Mouse (Mus musculus) adrenal gland (tissue): ENCODE results near the gene Sertad1.

Source experiments
- intact Hi-C: fragments of 180-260 bp; cut with DNase I; formaldehyde crosslinking; loops from one replicate; pipeline ENCODE4 v1.15.1; 2025
- long read RNA-seq, 2 experiments: library from polyadenylated mRNA; unstranded; transcript quantifications; one replicate each; pipeline ENCODE4 v2.0.0; 2020; ENCODE audit warnings: borderline replicate concordance in 1 of 2; ENCODE audit not compliant: insufficient replicate concordance in 1 of 2

Sertad1 gene
- long read RNA-seq, experiment 1, transcript Sertad1-201 (2 exons, 1,233 nt): major isoform, 15 of 16 reads
- long read RNA-seq, experiment 1, partial matches to known transcripts: 0 of 16 reads
- long read RNA-seq, experiment 1, other reads (novel, unspliced or antisense): 0 of 16 reads
- long read RNA-seq, experiment 2, transcript Sertad1-201 (2 exons, 1,233 nt): major isoform, 30 of 33 reads
- long read RNA-seq, experiment 2, partial matches to known transcripts: 0 of 33 reads
- long read RNA-seq, experiment 2, other reads (novel, unspliced or antisense): 1 of 33 reads

DNA sequence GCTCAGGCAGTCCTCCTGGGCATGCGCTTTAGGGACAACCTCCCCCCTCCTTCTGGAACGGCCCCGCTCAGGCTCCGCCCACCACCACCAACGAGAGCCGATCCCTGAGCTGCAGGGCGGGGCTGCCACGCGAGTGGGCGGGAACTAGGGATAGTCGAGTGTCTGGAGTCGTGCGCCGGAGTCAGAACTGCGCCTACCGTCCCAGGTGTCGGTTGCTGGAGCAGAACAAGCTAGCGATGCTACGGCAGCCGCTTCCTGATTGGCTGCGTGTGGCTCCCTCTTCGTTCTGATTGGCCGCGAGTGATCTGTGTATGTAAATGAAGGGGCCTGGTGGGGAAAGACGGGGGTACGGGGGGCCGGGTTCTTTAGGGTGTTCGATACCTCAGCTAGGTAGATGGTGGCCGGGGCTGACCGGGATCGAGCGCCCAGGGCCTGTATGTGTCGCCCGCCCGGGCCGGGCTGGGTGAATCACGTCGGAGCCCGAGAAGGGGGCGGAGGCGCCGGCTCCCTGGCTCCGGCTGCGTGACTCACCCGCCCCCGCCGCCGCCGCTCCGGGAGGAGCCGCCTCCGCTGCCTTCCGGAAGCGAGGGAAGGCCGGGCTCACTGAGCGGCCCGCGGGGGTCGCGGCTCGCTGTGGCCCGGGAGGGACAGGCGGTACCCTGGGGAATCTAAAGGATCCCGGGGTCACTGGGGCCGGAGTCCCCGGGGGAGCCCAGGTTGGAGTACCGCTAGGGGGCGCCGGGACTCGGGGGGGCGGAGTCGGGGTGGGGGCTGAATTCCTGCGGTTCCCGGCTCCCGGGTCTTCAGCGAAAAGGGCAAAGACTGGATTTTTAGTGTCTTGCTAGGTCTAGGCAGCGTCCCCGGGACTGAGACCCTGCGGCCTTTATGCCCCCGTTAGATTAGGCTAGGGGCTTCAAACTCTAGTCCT lies at the start of gene Sertad1:
Gene Sertad1, plus strand, starts transcription at position 141 of the 928 bp plus-strand sequence.
- intact Hi-C loops: no loop called here

DNA sequence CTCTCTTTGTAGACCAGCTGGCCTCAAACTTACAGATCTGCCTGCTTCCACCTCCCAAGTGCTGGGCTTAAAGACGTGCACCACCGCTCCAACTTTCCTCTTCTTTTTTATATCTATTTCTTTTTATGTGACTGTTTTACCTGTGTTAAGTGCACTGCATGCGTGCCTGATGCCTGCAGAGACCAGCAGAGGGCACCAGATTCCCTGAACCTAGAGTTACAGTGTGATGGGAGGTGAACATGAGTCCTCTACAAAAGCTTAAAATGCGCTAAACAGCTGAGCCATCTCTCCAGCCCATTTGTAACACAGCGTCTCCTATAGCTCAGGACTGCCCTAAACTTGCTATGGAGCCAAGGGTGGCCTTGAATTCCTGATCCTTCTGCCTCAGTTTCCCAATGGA lies 49.2 kb upstream of the Sertad1 start:
- intact Hi-C loops: no loop called here

DNA sequence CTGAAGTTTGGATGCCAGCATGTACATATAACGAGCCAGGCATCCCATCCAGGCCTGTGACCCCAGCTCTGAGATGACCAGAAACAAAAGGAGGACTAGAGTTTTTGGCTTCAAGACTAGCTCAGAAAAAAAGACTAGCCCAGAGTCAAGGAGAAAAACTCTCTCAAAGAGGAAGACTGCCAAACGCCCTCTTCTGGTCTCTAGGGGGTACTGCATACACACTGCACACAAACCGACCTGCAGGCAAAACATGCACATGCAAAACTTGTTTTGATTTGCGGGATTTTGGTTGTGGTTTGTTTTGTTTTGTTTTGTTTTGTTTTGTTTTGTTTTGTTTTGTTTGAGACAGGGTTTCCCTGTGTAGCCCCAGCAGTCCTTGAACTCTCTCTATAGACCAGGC lies 46.7 kb upstream of the Sertad1 start:
- intact Hi-C loops: no loop called here

DNA sequence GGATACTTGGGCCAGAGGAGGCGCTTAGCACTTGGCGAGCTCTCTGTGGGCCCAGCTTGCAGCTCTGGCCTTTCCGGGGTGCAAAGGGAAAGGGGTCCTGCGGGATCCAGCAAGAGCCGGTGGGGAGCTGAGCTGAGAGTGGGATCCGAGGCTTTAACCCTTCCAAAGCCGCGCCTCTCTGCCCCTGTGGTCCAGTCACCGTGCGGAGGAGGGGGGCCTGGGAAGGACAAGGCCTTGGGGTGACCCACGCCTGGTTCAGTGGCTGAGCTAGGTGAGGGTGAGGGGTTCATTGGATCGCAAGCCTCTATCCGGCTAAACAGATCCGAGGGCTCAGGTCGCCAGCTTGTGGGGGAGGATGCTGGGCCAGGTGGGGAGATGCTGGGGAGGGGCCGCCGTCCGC lies 40.7 kb upstream of the Sertad1 start:
- intact Hi-C loops: no loop called here

DNA sequence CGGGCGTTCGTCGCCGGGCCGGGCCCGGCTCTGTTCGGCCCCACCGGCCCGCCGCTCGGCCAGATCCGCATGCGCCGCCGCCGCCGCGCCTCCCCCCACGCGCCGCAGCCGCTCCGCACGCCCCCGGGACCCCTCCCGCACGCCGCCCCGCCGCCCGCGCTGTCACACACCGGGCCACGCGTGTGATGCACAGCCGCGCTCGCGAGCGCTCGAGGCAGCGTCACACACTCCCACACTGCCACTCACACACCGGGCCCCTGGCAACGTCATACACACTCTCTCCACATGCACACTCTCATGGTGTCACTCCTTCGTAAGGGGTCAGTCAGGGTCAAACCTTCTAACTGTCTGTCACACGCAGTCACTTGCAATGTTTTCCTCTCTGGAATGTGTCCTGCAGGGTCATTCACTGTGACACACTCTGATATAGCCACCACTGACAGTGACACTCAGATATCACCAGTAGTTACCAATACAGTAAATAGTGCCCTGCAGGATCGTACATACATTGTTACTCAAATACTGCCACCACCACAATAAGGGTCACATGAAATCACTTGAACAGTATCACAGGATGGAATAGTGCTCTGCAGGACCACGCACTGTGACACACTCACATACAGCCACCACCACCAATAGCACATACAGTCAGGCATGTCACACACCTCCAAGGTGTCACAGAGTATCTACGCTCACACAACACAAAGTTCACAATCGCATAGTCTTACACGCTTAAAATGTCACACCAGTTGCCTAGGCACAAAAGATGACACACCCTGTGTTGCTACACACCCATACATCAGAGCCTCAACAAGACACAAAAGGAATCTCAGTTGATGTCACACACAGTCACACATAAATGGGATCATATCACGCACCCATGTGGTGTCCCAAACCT lies 39.9 kb upstream of the Sertad1 start:
- intact Hi-C loops: no loop called here

DNA sequence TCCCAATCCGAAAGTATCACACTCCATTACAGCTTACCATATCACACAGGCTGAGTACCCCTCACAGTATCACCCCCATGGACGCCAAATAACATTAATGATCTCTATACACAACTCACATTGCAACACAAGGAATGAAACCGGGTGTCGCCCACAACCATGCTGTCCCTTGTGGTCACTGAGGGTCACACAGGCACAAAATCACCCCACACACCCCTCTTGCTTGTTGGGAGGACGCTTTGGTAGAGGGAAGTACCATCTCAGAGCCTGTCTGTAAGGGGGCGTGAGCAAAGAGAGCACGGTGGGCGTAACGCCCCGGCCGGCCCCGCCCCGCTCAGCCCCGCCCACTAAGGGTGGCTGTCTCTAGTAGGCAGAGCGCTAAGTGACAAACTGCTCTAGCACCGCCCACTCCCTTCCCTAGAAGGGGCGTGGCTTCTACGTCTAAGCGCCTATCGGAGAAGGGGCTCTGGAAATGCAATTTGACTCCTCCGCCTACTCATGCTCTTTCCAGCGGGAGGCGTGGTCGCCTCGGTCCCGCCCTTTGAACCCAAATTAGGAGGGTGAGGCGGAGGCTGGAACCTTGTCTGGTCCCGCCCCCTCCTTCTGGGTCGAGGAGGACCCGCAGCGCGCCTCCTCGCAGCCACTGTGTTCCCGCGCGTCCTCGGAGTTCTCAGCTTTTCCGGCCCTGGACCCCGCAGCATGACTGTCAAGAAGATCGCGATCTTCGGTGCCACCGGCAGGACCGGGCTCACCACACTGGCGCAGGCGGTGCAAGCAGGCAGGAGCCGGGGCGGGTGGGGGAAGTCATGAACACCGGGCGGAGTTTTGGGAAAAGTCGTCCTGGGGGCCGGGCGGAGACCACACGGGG lies 39.1 kb upstream of the Sertad1 start, which contains the start of the genes Sptbn4 and Blvrb:
Gene Sptbn4, minus strand, starts transcription at position 268 of the 868 bp plus-strand sequence.
Gene Blvrb, plus strand, starts transcription at position 560 of the 868 bp plus-strand sequence.
- intact Hi-C loops: no loop called here

DNA sequence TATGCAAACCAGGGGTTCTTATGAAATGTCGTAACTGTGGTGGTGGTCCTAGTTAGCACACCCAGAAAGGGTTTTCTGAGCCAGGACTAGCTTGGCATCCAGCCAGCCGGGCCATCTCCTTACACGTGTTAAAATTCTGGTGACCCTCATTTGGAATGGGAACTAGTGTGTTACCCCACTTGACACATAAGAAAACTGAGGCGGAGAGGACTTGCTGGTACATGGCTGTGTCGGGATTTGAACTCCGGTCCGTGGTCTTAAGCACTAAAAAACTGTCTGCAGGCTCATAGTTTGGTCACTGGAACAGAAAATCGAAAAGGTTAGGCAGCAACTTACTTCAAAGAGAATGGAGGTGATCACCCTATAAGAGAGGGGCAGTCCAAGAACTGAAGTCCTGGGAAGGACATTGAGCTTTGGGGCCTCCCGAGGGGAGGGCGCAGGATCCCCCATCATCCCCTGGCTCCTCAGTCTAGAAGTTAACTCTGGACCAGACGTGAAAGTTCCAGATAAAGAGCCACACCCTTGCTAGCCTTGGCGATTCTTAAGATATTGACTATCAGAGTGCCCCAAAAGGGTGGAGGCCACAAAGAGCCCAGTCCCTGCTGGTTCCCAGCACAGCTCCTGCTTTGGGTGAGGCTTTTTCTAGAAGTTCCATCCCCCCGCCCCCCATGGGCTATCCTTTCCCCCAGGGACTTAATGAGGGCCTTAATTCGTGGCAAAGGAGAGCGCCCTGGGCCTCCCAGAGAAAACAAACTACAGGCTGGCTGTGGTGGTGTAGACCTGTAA lies 38.1 kb upstream of the Sertad1 start:
- intact Hi-C loops: no loop called here

DNA sequence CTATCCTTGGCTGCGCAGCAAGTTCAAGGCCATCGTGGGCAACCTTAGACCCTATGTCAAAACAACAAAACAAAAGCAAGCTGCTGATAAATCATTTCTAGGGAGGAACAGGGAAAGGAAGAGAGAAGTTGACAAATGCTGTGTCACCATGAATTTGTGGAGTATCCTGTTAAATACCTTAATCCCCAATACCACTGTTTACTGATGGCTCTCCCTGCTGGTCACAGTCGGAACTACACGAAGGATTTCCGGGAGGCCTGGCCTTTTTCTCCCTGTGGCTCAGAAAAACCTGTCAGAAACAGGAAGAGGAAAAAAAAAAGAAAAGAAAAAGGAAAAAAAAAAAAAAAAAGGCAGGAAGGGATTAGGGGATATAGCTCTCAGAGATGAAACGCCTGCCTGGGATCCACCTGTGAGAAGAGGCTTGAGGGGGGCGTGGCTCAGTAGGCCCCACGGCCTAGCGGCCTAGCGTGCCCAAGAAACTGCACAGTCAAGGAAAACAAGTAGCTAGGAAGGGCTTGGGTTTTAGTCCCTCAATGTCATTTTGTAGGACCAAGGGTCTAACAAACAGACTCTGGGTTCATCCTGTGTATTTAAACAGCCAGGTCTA lies 37.4 kb upstream of the Sertad1 start:
- intact Hi-C loops: no loop called here

DNA sequence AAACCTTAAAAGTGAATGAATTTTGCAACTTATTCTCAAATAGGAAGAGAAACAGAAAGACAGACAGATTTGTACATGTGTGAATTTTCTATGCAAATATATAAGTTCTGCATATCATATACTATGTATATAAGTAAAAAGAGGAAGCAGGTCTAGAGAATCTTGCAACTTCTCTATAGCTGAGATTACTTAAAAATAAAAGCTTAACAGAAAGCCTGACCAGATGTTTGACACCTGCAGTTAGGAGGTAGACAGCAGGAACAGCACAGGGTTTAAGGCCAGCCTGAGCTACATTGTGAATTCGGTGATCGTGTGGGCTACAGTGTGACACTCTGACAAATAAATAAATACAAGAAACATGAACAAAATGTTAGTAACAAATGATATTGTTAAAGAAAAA lies 35.4 kb upstream of the Sertad1 start:
- intact Hi-C loops: loop anchor here (10.0 kb wide), 1 partner anchor 53 kb away; no protein-coding TSS in a partner anchor

DNA sequence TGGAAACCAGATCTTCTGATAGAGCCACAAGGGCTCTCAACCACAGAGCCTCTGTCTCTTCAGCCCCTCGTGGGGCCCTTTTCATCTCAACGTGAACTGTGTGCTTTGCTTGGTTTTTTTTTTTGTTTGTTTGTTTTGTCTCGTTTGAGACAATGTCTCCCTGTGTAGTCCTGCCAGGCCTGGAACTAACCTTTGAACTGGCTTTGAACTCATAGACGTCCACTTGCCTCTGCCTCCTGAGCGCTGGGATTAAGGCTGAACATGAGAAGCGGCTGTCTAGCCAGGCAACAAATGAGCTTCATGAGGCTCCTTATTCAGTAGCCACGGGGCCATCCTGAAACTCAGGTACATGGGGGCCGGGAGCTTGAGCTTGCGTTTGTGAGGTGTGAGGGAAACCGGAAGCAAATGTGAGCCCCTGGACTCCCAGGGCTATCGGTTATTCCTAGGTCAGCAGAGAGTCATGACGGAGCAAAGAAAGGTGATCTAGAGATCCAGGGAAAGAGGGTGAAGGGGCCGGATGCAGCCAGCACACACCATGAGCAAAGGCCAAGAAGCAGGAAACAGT lies 34.4 kb upstream of the Sertad1 start:
- intact Hi-C loops: loop anchor here (10.0 kb wide), 1 partner anchor 53 kb away; no protein-coding TSS in a partner anchor

DNA sequence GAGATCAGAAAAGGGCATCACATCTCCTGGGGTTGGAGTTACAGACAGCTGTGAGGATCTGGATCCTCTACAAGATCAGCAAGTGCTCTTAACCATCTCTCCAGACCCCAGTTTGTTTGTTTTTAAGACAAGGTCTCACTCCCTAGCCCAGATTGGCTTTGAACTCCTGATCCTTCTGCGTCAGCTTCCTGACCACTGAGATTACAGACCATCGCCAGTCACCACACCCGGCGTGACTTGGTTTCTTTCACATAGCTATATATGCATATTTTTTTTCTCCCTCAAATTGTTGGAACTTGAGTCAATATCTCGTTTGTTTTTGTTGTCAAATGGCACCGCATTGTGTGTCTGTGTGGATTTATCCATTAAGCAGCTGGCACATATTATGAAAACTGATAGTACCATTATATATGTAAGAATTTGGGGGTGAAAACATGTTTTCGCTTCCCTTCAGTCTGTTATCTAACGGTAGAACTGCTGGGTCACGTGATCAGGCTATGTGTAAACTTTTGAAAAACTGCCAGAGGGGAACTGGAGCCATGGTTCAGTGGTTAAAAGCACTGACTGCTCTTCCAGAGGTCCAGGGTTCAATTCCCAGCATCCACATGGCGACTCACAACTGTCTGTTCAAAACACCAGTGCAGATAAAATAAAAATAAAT lies 32.1 kb upstream of the Sertad1 start:
- intact Hi-C loops: loop anchor here (10.0 kb wide), 1 partner anchor 50 kb away; no protein-coding TSS in a partner anchor

DNA sequence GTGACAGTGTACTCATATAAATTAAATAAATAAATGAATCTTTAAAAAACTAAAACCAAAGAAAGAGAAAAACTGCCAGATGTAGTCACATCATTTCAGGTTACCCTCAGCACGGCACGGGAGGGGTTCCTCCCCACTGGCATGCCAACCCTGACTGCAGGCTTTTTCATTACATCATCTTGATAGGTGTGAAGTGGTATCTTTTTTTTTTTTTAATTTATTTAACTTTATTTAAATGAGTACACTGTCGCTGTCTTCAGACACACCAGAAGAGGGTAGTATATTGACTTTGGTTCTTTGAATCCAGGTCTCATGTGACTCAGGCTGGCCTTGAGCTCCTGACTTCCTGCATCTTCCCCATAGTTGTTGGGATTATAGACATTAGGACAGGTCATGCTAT lies 31.4 kb upstream of the Sertad1 start:
- intact Hi-C loops: loop anchor here (10.0 kb wide), 1 partner anchor 50 kb away; no protein-coding TSS in a partner anchor

DNA sequence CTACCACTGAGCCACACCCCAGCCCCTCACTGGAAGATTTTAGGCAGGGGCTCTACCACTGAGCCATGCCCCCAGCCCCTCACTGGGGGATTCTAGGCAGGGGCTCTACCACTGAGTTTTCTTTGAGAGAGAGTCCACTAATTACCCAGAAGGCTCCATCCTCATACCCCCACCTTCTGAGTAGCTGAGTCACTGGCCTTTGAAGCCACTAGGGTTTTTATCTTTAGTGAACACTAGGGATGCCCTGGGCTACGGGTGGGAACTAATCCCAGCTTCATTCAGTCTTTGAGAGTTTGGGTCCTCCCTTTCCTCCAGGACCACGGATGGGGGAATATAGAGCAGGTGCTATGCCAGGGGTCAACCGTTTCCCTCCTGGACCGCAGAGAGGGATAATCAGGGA lies 28.1 kb upstream of the Sertad1 start:
- intact Hi-C loops: loop anchor here (10.0 kb wide), 1 partner anchor 46 kb away; no protein-coding TSS in a partner anchor

DNA sequence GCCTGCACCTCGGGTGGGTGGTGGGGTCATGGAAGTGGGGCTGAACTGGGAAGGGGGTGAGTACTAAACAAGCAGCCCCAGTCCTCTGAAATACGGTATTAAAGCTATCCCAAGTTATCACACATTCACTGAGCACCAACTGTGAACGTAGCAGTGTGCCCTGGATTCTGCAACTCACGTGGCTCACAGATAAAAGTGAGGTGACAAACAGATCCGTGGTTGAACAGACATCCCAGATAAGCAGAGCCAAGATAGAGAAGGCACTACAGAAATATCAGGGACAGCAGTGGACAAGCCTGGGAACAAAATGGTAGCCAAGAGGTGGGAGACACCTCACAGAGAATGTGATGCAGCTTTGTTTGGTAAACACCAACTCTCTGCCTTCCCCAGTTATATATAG lies 27.1 kb upstream of the Sertad1 start:
- intact Hi-C loops: loop anchor here (10.0 kb wide), 1 partner anchor 45 kb away; no protein-coding TSS in a partner anchor

DNA sequence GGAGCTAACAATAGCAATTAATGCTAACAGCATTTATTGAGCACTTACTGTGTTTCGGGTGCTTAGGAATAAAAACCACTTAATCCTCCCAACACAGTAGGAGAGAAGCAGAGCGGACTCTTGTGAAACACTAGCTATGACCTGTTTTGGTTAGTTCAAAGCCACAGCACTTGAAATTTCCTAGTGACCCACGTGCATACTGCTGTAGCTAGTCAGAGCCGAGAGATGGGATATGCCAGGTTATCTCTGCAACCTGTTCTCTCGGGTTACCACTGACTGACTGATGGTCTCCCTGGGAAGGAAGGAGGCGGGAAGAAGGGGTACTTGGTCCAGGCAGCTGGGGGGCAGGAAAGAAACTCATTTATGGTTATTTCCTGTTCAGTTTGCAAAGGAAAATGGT lies 26.2 kb upstream of the Sertad1 start:
- intact Hi-C loops: no loop called here

DNA sequence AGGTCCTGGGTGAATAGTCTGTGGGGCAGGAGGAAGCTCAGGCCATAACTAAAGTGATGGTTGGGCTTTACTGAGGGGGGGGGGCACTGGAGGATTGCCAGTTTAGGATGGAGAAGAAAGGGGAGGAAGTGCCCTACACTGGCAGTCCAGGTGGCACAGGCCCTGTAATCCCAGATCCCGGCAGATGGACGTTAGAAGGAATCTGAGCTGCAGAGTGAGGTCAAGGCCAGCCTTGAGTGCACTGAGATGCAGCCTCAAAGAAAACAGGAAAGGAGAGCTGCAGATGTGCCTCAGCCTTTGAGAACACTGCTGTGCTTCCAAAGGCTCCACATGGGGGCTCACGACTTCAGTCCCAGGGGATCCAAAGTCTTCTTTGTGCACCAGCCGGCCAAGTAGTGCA lies 19.1 kb upstream of the Sertad1 start:
- intact Hi-C loops: no loop called here

DNA sequence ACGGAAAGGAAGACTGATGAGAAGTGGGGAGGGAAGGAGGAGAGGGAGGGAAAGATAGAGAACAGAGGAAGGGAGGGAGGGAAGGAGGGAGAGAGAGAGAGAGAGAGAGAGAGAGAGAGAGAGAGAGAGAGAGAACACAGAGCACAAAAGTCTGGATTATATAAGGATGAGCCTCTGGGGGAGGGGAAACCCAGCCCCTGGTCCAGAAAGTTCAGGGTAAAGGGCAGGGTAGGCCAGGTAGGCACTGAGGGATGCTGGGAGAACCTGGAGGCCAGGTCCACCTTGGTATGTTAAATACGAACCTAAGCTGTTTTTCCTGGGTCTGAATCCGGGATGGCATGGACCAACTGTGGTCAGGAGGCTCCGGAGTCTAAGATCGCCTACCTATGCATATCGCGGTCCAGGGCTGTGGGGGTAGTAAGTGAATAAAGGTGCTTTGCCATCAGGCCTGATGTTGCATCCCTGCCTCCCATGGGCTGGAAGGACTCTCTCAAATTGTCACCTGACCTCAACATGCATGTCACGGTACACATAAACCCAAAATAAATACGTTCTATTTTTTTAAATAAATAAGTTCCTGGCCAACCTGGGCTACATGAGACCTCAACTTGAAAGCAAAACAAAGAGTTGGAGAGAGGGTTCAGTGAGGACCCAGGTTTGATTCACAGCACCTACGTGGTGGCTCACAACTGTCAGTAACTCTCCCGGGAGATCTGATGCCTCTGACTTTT lies 15.2 kb upstream of the Sertad1 start:
- intact Hi-C loops: no loop called here
